Mouse (Mus musculus) lung, embryonic 15.5 days (tissue): ENCODE measurements around the gene Nrbf2. TPM values are rescaled to one million over a fixed set of nuclear protein-coding genes. Genes with fewer than 3 reads are reported as not detected.

Source experiments
- ATAC-seq: fragments of 200-750 bp; cut with Nextera tagmentation; 2 replicates; pipeline ENCODE4 v1.8.0; 2017; ENCODE audit warnings: moderate number of reproducible peaks, borderline replicate concordance; ENCODE audit not compliant: low FRiP score, low TSS enrichment; ENCODE audit errors: extremely low read depth
- H3K27ac ChIP-seq: fragments of 300-500 bp; sonication (generic); 2 replicates; pipeline ENCODE4 v1.5.1; 2015; ENCODE audit warnings: moderate library complexity, mild to moderate bottlenecking, inconsistent platforms
- H3K27me3 ChIP-seq: fragments of 300-500 bp; sonication (generic); 2 replicates; pipeline ENCODE4 v1.6.1; 2015; ENCODE audit warnings: inconsistent platforms
- H3K36me3 ChIP-seq: fragments of 300-500 bp; sonication (generic); 2 replicates; pipeline ENCODE4 v1.6.1; 2015; ENCODE audit warnings: inconsistent platforms
- H3K4me1 ChIP-seq: fragments of 300-500 bp; sonication (generic); 2 replicates; pipeline ENCODE4 v1.6.1; 2015; ENCODE audit warnings: inconsistent platforms
- H3K4me2 ChIP-seq: fragments of 300-500 bp; sonication (generic); 2 replicates; pipeline ENCODE4 v1.6.1; 2015; ENCODE audit warnings: inconsistent platforms, mild to moderate bottlenecking, moderate library complexity
- H3K4me3 ChIP-seq: fragments of 300-500 bp; sonication (generic); 2 replicates; pipeline ENCODE4 v1.5.1; 2015; ENCODE audit warnings: mild to moderate bottlenecking, inconsistent platforms
- H3K9ac ChIP-seq: fragments of 300-500 bp; sonication (generic); 2 replicates; pipeline ENCODE4 v1.6.1; 2015; ENCODE audit warnings: inconsistent platforms
- H3K9me3 ChIP-seq: fragments of 300-500 bp; sonication (generic); 2 replicates; pipeline ENCODE4 v1.6.1; 2016; ENCODE audit warnings: inconsistent platforms
- WGBS: fragments of 180-500 bp; shearing (Covaris S2); methylation state at CpG from one replicate; pipeline ENCODE4 v1.1.7; 2015; 5-methylcytosine and 5-hydroxymethylcytosine counted together
- polyA plus RNA-seq: library from polyadenylated mRNA; unstranded; fragments of >200 nt; fragmentation: Nextera tagmentation; extraction: Ambion mirVana; gene quantifications from 2 replicates; pipeline ENCODE4 v1.2.1, GENCODE M21; 2015

Gene Nrbf2
- 34.4 and 35.3 TPM in 2 replicates for polyA plus RNA-seq

GRCm38 (mm10) chr10:67285176-67285814, at the start of gene Nrbf2:
Nrbf2 (minus strand) TSS chr10:67285305.
- Histone ChIP-seq H3K9ac (peak within 1 kb of the TSS; percentile 89), H3K4me1 (peaks cover 24% of the 10 kb centered on the region), H3K27ac (peak within 1 kb of the TSS; percentile 82), H3K9me3 (no peaks in the 10 kb centered on the region), H3K36me3 (no peaks in the 10 kb centered on the region), H3K4me3 (peak within 1 kb of the TSS; percentile 96), H3K4me2 (peak within 1 kb of the TSS; percentile 84), H3K27me3 (no peaks in the 10 kb centered on the region)
- 2% methylated on average over 45 of the region's 52 CpGs for WGBS
- peak; percentile 94 for ATAC-seq

GRCm38 (mm10) chr10:67330580-67330979, 45.5 kb upstream of the Nrbf2 start:
- H3K4me2 ChIP-seq: no peak overlapping the region
- H3K9me3 ChIP-seq: no peaks in the 10 kb centered on the region
- no peak overlapping the region for H3K9ac ChIP-seq
- no peaks in the 10 kb centered on the region for H3K36me3 ChIP-seq
- WGBS: 51% methylated on average over 2 of the region's 2 CpGs
- H3K4me3 ChIP-seq: no peak overlapping the region
- H3K27ac ChIP-seq: no peak overlapping the region
- ATAC-seq: no peak
- H3K27me3 ChIP-seq: no peaks in the 10 kb centered on the region
- H3K4me1 ChIP-seq: 0 out of 2 replicates have a peak, but pooled peaks cover 3% of the 10 kb centered on the region

GRCm38 (mm10) chr10:67329661-67330060, 44.6 kb upstream of the Nrbf2 start:
- H3K4me1 ChIP-seq: 0 out of 2 replicates have a peak, but pooled peaks cover 3% of the 10 kb centered on the region
- H3K4me3 ChIP-seq: no peak overlapping the region
- no peaks in the 10 kb centered on the region for H3K36me3 ChIP-seq
- 41% methylated on average over 11 of the region's 11 CpGs for WGBS
- H3K27ac ChIP-seq: no peak overlapping the region
- no peak overlapping the region for H3K9ac ChIP-seq
- no peaks in the 10 kb centered on the region for H3K9me3 ChIP-seq
- no peak for ATAC-seq
- no peaks in the 10 kb centered on the region for H3K27me3 ChIP-seq
- H3K4me2 ChIP-seq: no peak overlapping the region

GRCm38 (mm10) chr10:67328208-67328607, 43.1 kb upstream of the Nrbf2 start:
- Histone ChIP-seq H3K4me1 (0 out of 2 replicates have a peak, but pooled peaks cover 3% of the 10 kb centered on the region), H3K27ac (no peak overlapping the region), H3K36me3 (no peaks in the 10 kb centered on the region), H3K27me3 (no peaks in the 10 kb centered on the region), H3K9me3 (no peaks in the 10 kb centered on the region), H3K4me2 (no peak overlapping the region), H3K4me3 (no peak overlapping the region), H3K9ac (no peak overlapping the region)
- WGBS: 78% methylated on average over 5 of the region's 5 CpGs
- no peak for ATAC-seq

DNA sequence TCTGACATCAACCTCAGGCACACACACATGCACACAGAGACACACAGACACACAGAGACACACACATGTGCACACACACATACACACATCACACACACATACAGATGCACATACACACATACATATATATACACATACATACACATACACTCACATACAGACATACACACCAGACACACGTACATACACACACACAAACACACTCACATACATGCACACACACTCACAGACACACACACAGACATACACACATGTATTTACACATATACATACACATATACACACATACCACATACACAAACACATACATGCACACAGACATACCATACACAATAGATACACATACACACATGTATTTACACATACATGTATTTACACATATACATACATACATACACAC, 38.9 kb upstream of the Nrbf2 start:
- no peaks in the 10 kb centered on the region for H3K36me3 ChIP-seq
- no peak overlapping the region for H3K27ac ChIP-seq
- no peak overlapping the region for H3K4me3 ChIP-seq
- H3K27me3 ChIP-seq: peaks cover 6% of the 10 kb centered on the region
- no peaks in the 10 kb centered on the region for H3K4me1 ChIP-seq
- H3K9ac ChIP-seq: no peak overlapping the region
- no peak overlapping the region for H3K4me2 ChIP-seq
- no peaks in the 10 kb centered on the region for H3K9me3 ChIP-seq
- WGBS: 67% methylated on average over 1 of the region's 1 CpGs
- ATAC-seq: no peak

GRCm38 (mm10) chr10:67321396-67321795, 36.3 kb upstream of the Nrbf2 start:
- H3K4me1 ChIP-seq: 0 out of 2 replicates have a peak, but pooled peaks cover 7% of the 10 kb centered on the region
- H3K9ac ChIP-seq: no peak overlapping the region
- peaks cover 13% of the 10 kb centered on the region for H3K27me3 ChIP-seq
- H3K27ac ChIP-seq: no peak overlapping the region
- no peak overlapping the region for H3K4me3 ChIP-seq
- no peak for ATAC-seq
- WGBS: 81% methylated on average over 2 of the region's 2 CpGs
- no peak overlapping the region for H3K4me2 ChIP-seq
- H3K9me3 ChIP-seq: no peaks in the 10 kb centered on the region
- no peaks in the 10 kb centered on the region for H3K36me3 ChIP-seq

- Histone ChIP-seq H3K27me3 (peaks cover 13% of the 10 kb centered on the region), H3K4me1 (0 out of 2 replicates have a peak, but pooled peaks cover 7% of the 10 kb centered on the region), H3K36me3 (no peaks in the 10 kb centered on the region), H3K4me3 (no peak overlapping the region), H3K9ac (no peak overlapping the region), H3K27ac (no peak overlapping the region), H3K9me3 (no peaks in the 10 kb centered on the region), H3K4me2 (peak overlapping the region; percentile 21; the same call in 1 of the 2 replicates)
- 16% methylated on average over 17 of the region's 17 CpGs for WGBS
- ATAC-seq: no peak
Measured at GRCm38 (mm10) chr10:67320207-67320859, 35.2 kb upstream of the Nrbf2 start.

- H3K4me2 ChIP-seq: no peak overlapping the region
- H3K27ac ChIP-seq: no peak overlapping the region
- no peaks in the 10 kb centered on the region for H3K9me3 ChIP-seq
- no peak overlapping the region for H3K9ac ChIP-seq
- no peak overlapping the region for H3K4me3 ChIP-seq
- no peaks in the 10 kb centered on the region for H3K36me3 ChIP-seq
- H3K4me1 ChIP-seq: 0 out of 2 replicates have a peak, but pooled peaks cover 7% of the 10 kb centered on the region
- H3K27me3 ChIP-seq: peaks cover 13% of the 10 kb centered on the region
- 79% methylated on average over 13 of the region's 13 CpGs for WGBS
- ATAC-seq: no peak
Measured at GRCm38 (mm10) chr10:67319016-67319725, 34.1 kb upstream of the Nrbf2 start.

DNA sequence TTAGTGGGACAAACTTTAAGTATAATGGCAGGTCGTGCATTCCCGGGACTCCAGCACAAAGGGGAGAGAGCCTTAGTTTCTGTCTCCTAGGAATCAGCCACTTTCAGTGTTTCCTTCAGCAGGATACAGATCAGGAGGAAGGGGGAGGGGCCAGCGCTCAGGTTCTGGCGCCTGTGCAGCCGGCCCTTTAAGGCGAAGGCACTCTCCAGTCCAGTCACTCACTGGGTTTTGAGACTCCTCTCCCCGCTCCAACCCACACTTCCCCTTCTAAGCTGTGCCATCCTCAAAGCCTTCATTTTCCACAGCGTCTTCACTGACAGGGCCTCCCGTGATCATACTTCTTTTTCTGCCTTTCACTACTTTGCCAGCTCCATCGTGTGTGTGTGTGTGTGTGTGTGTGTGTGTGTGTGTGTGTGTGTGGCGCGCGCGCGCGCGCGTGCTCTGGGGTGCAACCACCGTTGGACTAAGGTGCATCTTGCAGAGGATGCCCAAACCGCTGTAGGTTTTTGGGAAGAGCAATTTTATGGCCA, 32.9 kb upstream of the Nrbf2 start:
- ATAC-seq: no peak
- H3K9ac ChIP-seq: no peak overlapping the region

GRCm38 (mm10) chr10:67314811-67315435, 29.8 kb upstream of the Nrbf2 start:
- Histone ChIP-seq H3K9ac (no peak overlapping the region), H3K27ac (no peak overlapping the region), H3K4me2 (no peak overlapping the region), H3K4me1 (0 out of 2 replicates have a peak, but pooled peaks cover 7% of the 10 kb centered on the region), H3K9me3 (no peaks in the 10 kb centered on the region), H3K4me3 (no peak overlapping the region), H3K27me3 (peaks cover 13% of the 10 kb centered on the region; the same call in 1 of the 2 replicates), H3K36me3 (no peaks in the 10 kb centered on the region)
- 8% methylated on average over 10 of the region's 12 CpGs for WGBS
- no peak for ATAC-seq

More for the DNA sequence above, 32.9 kb upstream of the Nrbf2 start:
- no peak overlapping the region for H3K27ac ChIP-seq
- 0 out of 2 replicates have a peak, but pooled peaks cover 7% of the 10 kb centered on the region for H3K4me1 ChIP-seq
- WGBS: 4% methylated on average over 20 of the region's 20 CpGs
- no peaks in the 10 kb centered on the region for H3K36me3 ChIP-seq
- H3K9me3 ChIP-seq: no peaks in the 10 kb centered on the region
- peak overlapping the region; percentile 24 for H3K4me3 ChIP-seq
- peaks cover 13% of the 10 kb centered on the region for H3K27me3 ChIP-seq
- H3K4me2 ChIP-seq: peak overlapping the region; percentile 52

GRCm38 (mm10) chr10:67312456-67312855, 27.4 kb upstream of the Nrbf2 start:
- Histone ChIP-seq H3K27ac (peak overlapping the region; percentile 60), H3K27me3 (0 out of 2 replicates have a peak, but pooled peaks cover 3% of the 10 kb centered on the region), H3K9ac (no peak overlapping the region), H3K4me3 (no peak overlapping the region), H3K4me2 (0 out of 2 replicates have a peak overlapping the region, but pooled peaks have one; percentile 12), H3K9me3 (no peaks in the 10 kb centered on the region), H3K4me1 (no peaks in the 10 kb centered on the region), H3K36me3 (no peaks in the 10 kb centered on the region)
- 40% methylated on average over 6 of the region's 6 CpGs for WGBS
- peak; percentile 43; the same call in 1 of the 2 replicates for ATAC-seq
